Mouse (Mus musculus) stomach, embryonic 14.5 days (tissue): ENCODE data around the gene Mtg1. TPM values are rescaled to one million over a fixed set of nuclear protein-coding genes. Genes with fewer than 3 reads are reported as not detected.
"Not testable (repeated sequence)": the region's sequence is repeated elsewhere in the genome, so short reads cannot be mapped to it uniquely, and the experiment has no call there.

Experiments used
- ATAC-seq: fragments of 200-750 bp; cut with Nextera tagmentation; 2 replicates; pipeline ENCODE4 v1.8.0; 2017; ENCODE audit warnings: low read depth, moderate TSS enrichment; ENCODE audit not compliant: insufficient number of reproducible peaks, insufficient read depth, low FRiP score
- H3K27ac ChIP-seq: fragments of 300-500 bp; sonication (generic); 2 replicates; pipeline ENCODE4 v1.5.1; 2014; ENCODE audit warnings: mild to moderate bottlenecking, low read length, moderate library complexity, mixed read lengths
- H3K27me3 ChIP-seq: fragments of 300-500 bp; sonication (generic); 2 replicates; pipeline ENCODE4 v1.6.1; 2014; ENCODE audit warnings: low read length, control low read depth, mixed read lengths; ENCODE audit not compliant: control insufficient read depth, insufficient read depth
- H3K36me3 ChIP-seq: fragments of 300-500 bp; sonication (generic); 2 replicates; pipeline ENCODE4 v1.6.1; 2014; ENCODE audit warnings: mild to moderate bottlenecking, control low read depth, low read length, moderate library complexity, mixed read lengths; ENCODE audit not compliant: control insufficient read depth, insufficient read depth
- H3K4me1 ChIP-seq: fragments of 300-500 bp; sonication (generic); 2 replicates; pipeline ENCODE4 v1.6.1; 2014; ENCODE audit warnings: low read length, control low read depth, mixed read lengths; ENCODE audit not compliant: control insufficient read depth, insufficient read depth
- H3K4me2 ChIP-seq: fragments of 300-500 bp; sonication (generic); replicated peaks from 2 replicates; pipeline ENCODE4 v1.6.1; 2014; ENCODE audit warnings: low read depth, low read length, control low read depth
- H3K4me3 ChIP-seq: fragments of 300-500 bp; sonication (generic); 2 replicates; pipeline ENCODE4 v1.5.1; 2014; ENCODE audit warnings: low read depth, low read length, control low read depth
- H3K9ac ChIP-seq: fragments of 300-500 bp; sonication (generic); replicated peaks from 2 replicates; pipeline ENCODE4 v1.6.1; 2014; ENCODE audit warnings: low read depth, mild to moderate bottlenecking, control low read depth, low read length, moderate library complexity, mixed read lengths
- H3K9me3 ChIP-seq: fragments of 300-500 bp; sonication (generic); 2 replicates; pipeline ENCODE4 v1.6.1; 2016; ENCODE audit warnings: low read depth, low read length, control low read depth; ENCODE audit not compliant: control insufficient read depth
- WGBS: fragments of 180-500 bp; shearing (Covaris S2); extraction: QIAGEN DNeasy Blood & Tissue Kit; methylation state at CpG from one replicate; pipeline ENCODE4 v1.1.7; 2014; 5-methylcytosine and 5-hydroxymethylcytosine counted together
- polyA plus RNA-seq: library from polyadenylated mRNA; unstranded; fragments of >200 nt; fragmentation: Nextera tagmentation; extraction: Ambion mirVana; gene quantifications from 2 replicates; pipeline ENCODE4 v1.2.1, GENCODE M21; 2014

Mtg1 gene
- polyA plus RNA-seq, 1 experiment from 2014 or later: 28.3 TPM

DNA sequence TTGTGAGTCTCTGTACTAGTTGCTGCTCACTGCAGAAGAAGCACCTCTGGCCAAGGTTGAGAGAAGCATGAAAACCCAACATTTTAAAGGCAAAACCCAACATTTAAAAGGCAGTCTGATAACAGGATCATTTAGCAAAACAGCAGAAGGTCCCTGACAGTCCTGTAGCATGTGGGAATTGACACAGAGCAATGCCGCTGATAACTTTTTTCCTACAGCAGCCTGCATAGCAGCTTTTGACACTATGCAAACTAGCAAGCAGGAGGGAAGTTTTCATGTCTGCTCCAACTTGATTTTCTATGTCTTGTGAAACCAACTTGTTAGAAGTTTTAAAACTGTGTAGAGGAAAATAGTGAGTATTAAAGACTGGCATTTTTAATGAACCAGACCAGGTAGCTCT is 13.0 kb upstream of the Mtg1 start:
- ATAC-seq: no peak
- H3K4me1 ChIP-seq: 0 out of 2 replicates have a peak, but pooled peaks cover 7% of the 10 kb centered on the region
- WGBS: 91% methylated on average over 1 of the region's 1 CpGs

DNA sequence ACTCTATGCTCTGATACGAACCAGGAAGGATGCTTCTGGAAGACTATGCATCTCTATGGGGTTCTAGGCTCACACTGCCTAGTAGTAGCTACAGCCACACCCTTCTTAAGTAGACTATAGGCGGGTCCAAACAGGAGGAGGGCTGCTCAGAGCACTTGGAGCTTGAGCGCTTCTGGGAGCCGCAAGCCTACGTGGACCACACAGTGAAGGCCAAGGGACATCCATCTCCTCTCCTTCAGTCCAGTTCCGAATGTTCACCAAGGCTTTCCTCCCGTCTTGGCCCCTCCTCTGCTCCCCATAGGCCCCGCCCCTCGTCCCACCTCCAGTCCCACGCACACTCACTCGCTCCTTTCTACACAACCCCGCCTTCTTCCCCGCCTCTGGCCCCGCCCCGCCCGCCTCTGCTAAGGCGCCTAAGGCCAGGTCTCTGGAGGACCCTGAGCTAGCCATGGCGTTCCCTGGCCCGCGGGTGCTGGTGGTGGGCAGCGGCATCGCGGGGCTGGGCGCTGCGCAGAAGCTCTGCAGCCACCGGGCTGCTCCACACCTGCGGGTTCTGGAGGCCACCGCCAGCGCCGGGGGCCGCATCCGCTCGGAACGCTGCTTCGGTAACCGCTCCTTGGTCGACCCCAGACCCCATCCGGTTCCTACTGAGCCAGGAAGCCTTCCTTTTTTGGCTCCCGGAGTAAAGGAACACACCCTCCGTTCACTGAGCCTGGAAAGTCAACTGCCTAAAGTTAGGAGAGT is 11.9 kb upstream of the Mtg1 start:
- WGBS: 1% methylated on average over 40 of the region's 40 CpGs
- Histone ChIP-seq H3K36me3 (peaks cover 11% of the 10 kb centered on the region; the same call in 1 of the 2 replicates), H3K4me2 (peak overlapping the region; percentile 53), H3K9me3 (no peaks in the 10 kb centered on the region), H3K4me3 (peak overlapping the region; percentile 75), H3K27me3 (no peaks in the 10 kb centered on the region), H3K9ac (peak overlapping the region; percentile 64), H3K4me1 (0 out of 2 replicates have a peak, but pooled peaks cover 7% of the 10 kb centered on the region), H3K27ac (peak overlapping the region; percentile 52; the same call in 1 of the 2 replicates)
- ATAC-seq: peak; percentile 96

More for the DNA sequence above, 13.0 kb upstream of the Mtg1 start:
- H3K27ac ChIP-seq: no peak overlapping the region
- no peak overlapping the region for H3K9ac ChIP-seq
- H3K27me3 ChIP-seq: no peaks in the 10 kb centered on the region
- H3K4me2 ChIP-seq: no peak overlapping the region
- 0 out of 2 replicates have a peak, but pooled peaks cover 2% of the 10 kb centered on the region for H3K36me3 ChIP-seq
- H3K4me3 ChIP-seq: no peak overlapping the region
- no peaks in the 10 kb centered on the region for H3K9me3 ChIP-seq

DNA sequence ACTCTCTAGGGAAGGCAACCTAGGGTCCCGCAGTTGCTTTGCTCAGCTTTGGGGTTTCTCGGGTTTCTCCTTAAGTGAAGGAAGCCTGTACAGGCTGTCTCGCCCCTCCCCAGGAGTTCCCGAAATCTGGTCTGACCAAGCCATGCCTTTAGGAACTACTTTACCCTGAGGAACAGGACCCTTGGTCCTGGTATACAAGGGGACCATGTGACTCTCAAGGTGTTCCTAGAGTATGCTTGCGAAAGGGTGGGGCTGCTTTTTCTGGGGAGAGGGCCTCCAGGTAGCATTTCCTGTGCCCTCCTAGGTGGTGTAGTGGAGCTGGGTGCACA is 11.4 kb upstream of the Mtg1 start:
- H3K4me1 ChIP-seq: 0 out of 2 replicates have a peak, but pooled peaks cover 7% of the 10 kb centered on the region
- H3K27me3 ChIP-seq: no peaks in the 10 kb centered on the region
- 3% methylated on average over 5 of the region's 5 CpGs for WGBS
- ATAC-seq: peak; percentile 24; the same call in 1 of the 2 replicates
- no peaks in the 10 kb centered on the region for H3K9me3 ChIP-seq
- peak overlapping the region; percentile 75 for H3K4me3 ChIP-seq
- peak overlapping the region; percentile 53 for H3K4me2 ChIP-seq
- no peak overlapping the region; the same call in 1 of the 2 replicates for H3K27ac ChIP-seq
- H3K36me3 ChIP-seq: peaks cover 12% of the 10 kb centered on the region; the same call in 1 of the 2 replicates
- peak overlapping the region; percentile 64 for H3K9ac ChIP-seq

GRCm38 (mm10) chr7:140126934-140127333 is 10.4 kb upstream of the Mtg1 start:
- 0 out of 2 replicates have a peak, but pooled peaks cover 7% of the 10 kb centered on the region for H3K4me1 ChIP-seq
- H3K4me3 ChIP-seq: no peak overlapping the region
- H3K36me3 ChIP-seq: peaks cover 16% of the 10 kb centered on the region; the same call in 1 of the 2 replicates
- no peak overlapping the region for H3K27ac ChIP-seq
- no peak overlapping the region for H3K9ac ChIP-seq
- no peak for ATAC-seq
- H3K4me2 ChIP-seq: peak overlapping the region; percentile 17; the same call in 1 of the 2 replicates
- 71% methylated on average over 3 of the region's 3 CpGs for WGBS
- H3K27me3 ChIP-seq: no peaks in the 10 kb centered on the region
- no peaks in the 10 kb centered on the region for H3K9me3 ChIP-seq

DNA sequence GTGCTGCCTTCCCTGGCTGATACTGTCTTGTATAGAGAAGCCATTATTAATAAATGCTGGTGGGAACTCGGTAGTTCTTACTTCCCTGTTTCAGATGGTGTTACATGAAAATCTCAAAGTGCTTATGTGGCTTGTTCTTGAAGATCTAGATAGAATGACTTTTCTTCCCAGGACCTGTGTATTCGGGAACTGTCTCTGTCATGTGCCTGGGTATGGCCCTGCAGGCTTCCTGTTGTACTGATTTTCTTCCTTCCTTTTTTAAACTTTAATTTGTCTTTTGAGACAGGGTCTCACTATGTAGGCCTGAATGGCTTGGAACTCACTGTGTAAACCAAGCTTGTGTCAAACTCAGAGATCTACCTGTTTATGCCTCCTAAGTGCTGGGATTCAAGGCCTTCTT is 9.5 kb upstream of the Mtg1 start:
- no peaks in the 10 kb centered on the region for H3K27me3 ChIP-seq
- no peak overlapping the region for H3K9ac ChIP-seq
- 0 out of 2 replicates have a peak, but pooled peaks cover 7% of the 10 kb centered on the region for H3K4me1 ChIP-seq
- no peak overlapping the region for H3K27ac ChIP-seq
- H3K4me2 ChIP-seq: no peak overlapping the region
- H3K4me3 ChIP-seq: no peak overlapping the region
- no peak for ATAC-seq
- 84% methylated on average over 2 of the region's 2 CpGs for WGBS
- no peaks in the 10 kb centered on the region for H3K9me3 ChIP-seq
- peaks cover 16% of the 10 kb centered on the region; the same call in 1 of the 2 replicates for H3K36me3 ChIP-seq

DNA sequence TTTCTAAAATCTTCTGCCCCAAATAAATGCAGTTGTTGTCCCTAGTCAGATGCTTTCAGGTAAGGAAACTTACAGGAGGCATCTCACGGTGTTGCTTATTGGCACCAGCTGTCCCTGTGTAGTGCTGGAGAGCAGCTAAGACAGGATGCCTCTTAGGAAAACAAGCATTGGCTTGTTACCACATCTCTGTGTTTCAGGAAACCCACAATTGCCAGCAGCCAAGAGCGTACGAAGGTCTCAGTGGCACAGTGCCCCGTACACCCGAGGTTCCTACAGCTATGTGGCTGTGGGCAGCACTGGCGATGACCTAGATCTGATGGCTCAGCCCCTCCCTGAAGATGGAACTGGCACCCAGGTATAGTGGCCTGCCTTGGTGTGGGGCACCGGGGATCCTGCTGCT is 5.2 kb upstream of the Mtg1 start:
- ATAC-seq, H3K4me3 ChIP-seq, H3K4me1 ChIP-seq, H3K4me2 ChIP-seq, H3K9me3 ChIP-seq, H3K27me3 ChIP-seq, H3K9ac ChIP-seq, H3K27ac ChIP-seq: not testable (repeated sequence)
- peaks cover 16% of the 10 kb centered on the region; the same call in 1 of the 2 replicates for H3K36me3 ChIP-seq
- 90% methylated on average over 7 of the region's 7 CpGs for WGBS

DNA sequence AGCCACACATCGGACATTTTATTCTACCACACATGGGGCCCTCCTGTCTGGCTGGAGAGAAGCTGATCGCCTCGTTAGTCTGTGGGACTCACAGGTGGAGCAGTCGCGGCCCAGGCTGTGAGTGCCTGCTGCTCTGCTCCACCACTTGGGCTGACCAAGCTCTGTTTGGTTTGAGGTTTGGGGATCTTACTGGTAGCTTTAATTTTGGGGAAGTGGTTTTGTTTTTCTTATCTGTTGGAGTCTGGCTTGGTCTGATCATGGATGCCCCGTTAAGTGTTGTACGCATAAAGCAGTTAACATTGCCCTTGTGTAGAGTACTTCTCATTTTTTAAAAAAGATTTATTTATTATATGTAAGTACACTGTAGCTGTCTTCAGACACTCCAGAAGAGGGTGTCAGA is 3.3 kb upstream of the Mtg1 start:
- H3K9ac ChIP-seq, H3K4me1 ChIP-seq, ATAC-seq, H3K27me3 ChIP-seq, H3K4me2 ChIP-seq, H3K9me3 ChIP-seq, H3K4me3 ChIP-seq, H3K27ac ChIP-seq: not testable (repeated sequence)
- 91% methylated on average over 5 of the region's 7 CpGs for WGBS
- H3K36me3 ChIP-seq: peaks cover 16% of the 10 kb centered on the region; the same call in 1 of the 2 replicates

- peaks cover 7% of the 10 kb centered on the region; the same call in 1 of the 2 replicates for H3K36me3 ChIP-seq
- H3K4me3 ChIP-seq: no peak overlapping the region
- no peak overlapping the region for H3K9ac ChIP-seq
- ATAC-seq: no peak
- no peak overlapping the region for H3K27ac ChIP-seq
- WGBS: 83% methylated on average over 5 of the region's 5 CpGs
- peaks cover 4% of the 10 kb centered on the region for H3K4me1 ChIP-seq
- no peaks in the 10 kb centered on the region for H3K27me3 ChIP-seq
- H3K9me3 ChIP-seq: no peaks in the 10 kb centered on the region
- H3K4me2 ChIP-seq: no peak overlapping the region
Observed at GRCm38 (mm10) chr7:140135106-140135770, 2.1 kb upstream of the Mtg1 start.
